Mouse (Mus musculus) cerebellum, adult 8-10 months (tissue): ENCODE results near the gene Thy1.
A peak's percentile ranks its signal among the peaks of the same experiment; 100 is the strongest.

Experiments used
- DNase-seq: peaks from one replicate; pipeline ENCODE4 v3.0.0; 2022

Gene Thy1

DNA sequence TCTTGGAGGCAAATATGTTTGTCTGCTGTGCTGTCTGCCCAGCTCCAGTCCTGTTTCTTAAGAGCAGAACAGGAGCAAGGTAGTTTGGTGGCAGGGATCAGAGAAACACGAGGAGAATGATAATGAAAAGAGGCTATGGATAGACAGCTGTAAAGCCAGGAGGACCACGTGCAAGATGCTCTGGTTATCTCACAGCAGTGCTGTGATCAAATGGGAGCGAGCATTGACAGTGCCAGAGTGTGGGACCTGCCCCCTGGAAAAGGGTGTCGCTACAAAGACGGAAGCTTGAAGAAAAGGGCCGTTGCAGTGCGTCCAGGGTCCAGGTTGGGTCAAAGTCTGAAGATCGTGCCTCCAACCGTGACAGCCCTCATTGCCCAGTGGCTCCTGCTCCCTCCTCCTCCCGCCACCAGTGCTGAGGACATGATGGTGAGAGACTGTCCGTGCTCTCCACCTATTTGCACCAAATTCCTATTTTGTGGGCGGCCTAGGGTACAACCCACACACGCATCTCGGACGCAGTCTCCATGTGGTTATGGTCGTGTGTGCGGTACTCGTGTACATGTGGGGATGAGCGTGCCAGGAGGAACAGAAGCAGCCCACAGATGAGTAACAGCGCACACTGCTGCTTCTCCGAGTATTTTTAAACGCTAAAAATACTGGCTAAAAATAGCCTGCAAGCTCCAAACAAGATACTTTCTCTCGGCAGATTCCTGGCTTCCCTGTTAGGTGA, 40.4 kb downstream of the Thy1 start:
- no peak for DNase-seq

- DNase-seq: no peak
These were observed 41.1 kb downstream of the Thy1 start for GRCm38 (mm10) chr9:44084236-44084635.

GRCm38 (mm10) chr9:44084659-44085229, 41.6 kb downstream of the Thy1 start:
- peak; percentile 96 for DNase-seq

GRCm38 (mm10) chr9:44085276-44085675, 42.1 kb downstream of the Thy1 start:
- no peak for DNase-seq

DNA sequence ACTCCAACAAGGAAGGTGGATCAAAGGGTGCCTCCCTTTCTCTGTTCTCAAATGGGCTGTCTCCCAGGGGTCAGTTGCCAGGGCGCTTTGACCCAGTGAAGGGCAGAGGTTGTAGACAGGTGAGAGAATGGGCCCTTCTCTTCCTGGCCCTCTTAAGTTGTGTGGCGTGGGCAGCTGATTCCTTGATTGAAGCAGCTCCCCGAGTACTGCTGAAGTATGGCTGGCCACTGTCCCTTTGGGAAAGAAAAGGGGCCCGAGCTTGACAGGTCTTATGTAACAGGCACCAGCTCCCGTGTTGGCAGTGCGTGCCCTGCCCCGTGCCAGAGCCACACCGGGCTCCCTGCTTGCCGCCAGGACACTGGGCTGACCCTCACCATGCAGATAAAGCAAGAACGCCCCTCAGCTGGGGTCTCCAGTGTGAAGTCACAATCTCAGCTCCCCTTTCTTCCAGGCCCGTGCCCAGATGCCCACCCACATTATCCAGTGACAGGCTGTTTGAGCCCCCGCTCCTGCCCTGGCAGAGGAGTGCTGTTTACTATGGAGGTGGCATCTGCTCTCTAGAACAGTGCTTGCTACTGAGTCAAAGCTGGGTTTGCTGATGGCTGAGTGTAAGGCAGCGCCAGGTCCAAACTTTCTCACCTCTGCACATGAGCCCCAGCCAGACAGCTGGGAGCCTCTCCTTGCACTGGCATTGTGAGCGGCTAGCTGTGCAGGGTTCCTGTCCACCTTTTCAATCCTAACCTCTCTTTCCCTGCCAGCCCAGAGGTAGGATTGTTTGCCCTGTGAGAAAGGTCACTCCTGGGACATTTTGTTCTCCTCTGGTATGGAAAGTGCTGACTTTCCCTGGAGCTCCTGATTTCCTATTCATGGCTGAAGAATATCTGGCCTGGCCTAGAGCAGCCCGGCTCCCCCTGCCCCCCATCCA, 42.8 kb downstream of the Thy1 start:
- peak; percentile 93 for DNase-seq

DNA sequence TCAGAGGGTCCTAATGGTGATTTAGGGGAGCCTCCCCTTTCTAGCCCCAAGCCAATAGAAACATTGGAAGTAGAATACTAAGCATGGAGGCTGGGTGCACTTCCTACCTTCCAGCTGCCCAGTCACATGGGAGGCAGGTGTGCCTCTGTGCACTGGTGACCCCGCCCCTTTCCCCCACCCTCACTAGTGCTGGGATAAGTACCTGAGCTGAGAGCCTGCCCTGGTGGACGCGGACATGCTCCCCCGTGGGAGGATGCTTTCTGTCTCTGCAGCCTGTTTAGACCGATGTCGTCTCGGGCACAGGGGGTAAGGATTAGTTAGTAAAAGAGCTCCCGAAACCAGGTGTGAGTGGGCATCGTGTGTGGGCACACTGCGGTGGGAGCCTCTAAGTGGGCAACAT, 43.8 kb downstream of the Thy1 start:
- no peak for DNase-seq

DNA sequence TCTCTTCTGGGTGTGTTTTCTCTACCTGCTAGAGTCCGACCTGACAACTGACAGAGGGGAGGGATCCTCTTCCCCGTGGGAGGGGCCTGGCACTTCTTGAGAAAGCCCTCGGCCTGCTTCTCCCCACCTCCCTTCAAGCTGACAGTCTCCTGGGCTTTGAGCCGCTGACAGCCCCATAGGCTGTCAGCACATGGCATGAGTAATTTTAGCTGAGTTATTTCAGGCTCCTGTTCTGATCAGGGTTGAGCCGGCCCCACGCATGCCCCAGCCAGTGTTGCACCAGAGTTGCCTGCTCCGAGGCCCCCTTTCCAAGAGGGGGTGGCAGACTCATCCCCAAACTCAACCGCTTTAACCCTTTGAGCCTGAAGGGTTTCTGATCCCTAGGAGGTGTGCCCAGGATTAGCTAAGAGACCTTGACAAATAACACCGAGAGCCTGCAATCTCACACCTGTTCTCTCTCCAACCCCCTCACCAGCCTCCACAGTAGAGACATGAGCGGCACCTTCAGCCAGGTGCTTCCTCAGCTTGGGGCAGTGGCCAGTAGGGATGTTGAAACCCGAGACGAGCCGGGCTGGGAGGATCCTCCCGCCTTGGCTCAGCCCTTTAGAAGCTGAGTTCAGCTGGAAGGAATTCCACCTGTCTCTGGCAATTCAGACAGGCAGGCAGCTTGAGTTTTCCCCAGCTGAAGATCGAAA, 44.7 kb downstream of the Thy1 start:
- DNase-seq: no peak

GRCm38 (mm10) chr9:44088877-44089608, 45.9 kb downstream of the Thy1 start:
- DNase-seq: no peak

DNA sequence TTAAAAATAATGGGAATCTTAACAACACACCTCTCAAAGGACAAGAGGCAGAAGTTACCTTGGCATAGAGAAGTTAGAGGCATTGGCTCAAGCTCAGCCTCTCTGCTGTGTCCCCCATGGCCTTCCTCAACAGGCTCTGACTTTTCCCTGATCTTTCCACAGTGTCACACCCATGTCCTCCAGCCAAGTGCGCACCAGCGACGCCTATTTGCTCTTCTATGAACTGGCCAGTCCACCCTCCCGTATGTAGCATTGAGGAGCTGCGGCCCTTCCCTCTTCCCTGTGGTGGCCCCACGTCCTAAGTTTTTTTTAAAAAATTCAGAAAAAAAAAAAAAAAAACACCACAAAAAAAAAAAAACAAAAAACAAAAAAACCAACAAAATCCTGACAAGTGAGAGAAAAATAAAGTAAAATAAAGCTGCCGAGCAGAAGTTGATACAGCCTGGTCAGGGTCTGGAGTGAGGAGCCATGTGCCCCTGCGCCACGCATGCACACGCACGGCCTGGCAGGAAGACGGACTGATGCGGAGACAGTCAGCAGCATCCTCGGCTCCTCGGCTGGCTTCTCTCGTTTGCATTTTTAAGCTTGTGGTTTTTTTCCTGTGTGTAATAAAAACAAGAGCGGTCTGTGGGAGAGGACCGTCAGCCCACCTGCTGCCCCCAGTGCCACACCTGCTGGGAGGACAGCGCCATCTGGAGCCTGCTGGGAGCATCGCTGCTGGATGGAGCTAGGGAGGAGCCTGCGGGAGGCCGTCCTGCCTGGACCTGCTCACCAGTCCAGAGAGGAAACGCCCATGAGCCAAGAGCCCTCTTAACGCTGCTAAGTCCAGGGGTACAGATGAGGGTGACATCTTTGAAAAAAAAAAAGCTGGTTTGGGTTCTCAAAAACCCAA, 50.7 kb downstream of the Thy1 start:
- peak; percentile 88 for DNase-seq

GRCm38 (mm10) chr9:44094737-44095136, 51.6 kb downstream of the Thy1 start:
- DNase-seq: no peak

- no peak for DNase-seq
These were observed 52.6 kb downstream of the Thy1 start for GRCm38 (mm10) chr9:44095781-44096180.

- no peak for DNase-seq
These were observed 53.4 kb downstream of the Thy1 start for GRCm38 (mm10) chr9:44096536-44096935.
